Mouse (Mus musculus) macrophage (primary cell): Measurements from ENCODE around the gene Drc3. TPM values are rescaled to one million over a fixed set of nuclear protein-coding genes. Genes with fewer than 3 reads are reported as not detected.

Experiments
- H3K27ac ChIP-seq: fragments of 350-480 bp; formaldehyde crosslinking; 2 replicates; pipeline ENCODE4 v1.9.0; 2021
- H3K36me3 ChIP-seq: fragments of 350-480 bp; formaldehyde crosslinking; 2 replicates; pipeline ENCODE4 v1.9.0; 2021; ENCODE audit errors: inconsistent target
- H3K4me3 ChIP-seq: fragments of 350-480 bp; formaldehyde crosslinking; 2 replicates; pipeline ENCODE4 v1.9.0; 2021; ENCODE audit errors: inconsistent target
- H3K79me2 ChIP-seq: fragments of 350-480 bp; formaldehyde crosslinking; 2 replicates; pipeline ENCODE4 v1.9.0; 2021; ENCODE audit errors: inconsistent target
- WGBS: methylation state at CpG from one replicate; pipeline ENCODE4 v1.1.7; 2026; ENCODE audit warnings: inconsistent platforms; ENCODE audit not compliant: missing documents; 5-methylcytosine and 5-hydroxymethylcytosine counted together
- polyA plus RNA-seq: library from polyadenylated mRNA; stranded (reverse); fragments of 250-400 nt; gene quantifications from 3 replicates; pipeline ENCODE4 v1.2.4, GENCODE M21; 2018; ENCODE audit warnings: inconsistent platforms

Drc3 gene
- polyA plus RNA-seq, 1 experiment from 2014 or later: not detected

- WGBS: 93% methylated on average over 10 of the region's 10 CpGs
- no peaks in the 10 kb centered on the region for H3K79me2 ChIP-seq
- no peak overlapping the region for H3K4me3 ChIP-seq
- H3K27ac ChIP-seq: no peak overlapping the region
- no peaks in the 10 kb centered on the region for H3K36me3 ChIP-seq
These were observed 33.7 kb upstream of the Drc3 start for GRCm38 (mm10) chr11:60319257-60320066.

GRCm38 (mm10) chr11:60320426-60321037, 32.6 kb upstream of the Drc3 start:
- no peak overlapping the region for H3K27ac ChIP-seq
- H3K36me3 ChIP-seq: no peaks in the 10 kb centered on the region
- no peaks in the 10 kb centered on the region for H3K79me2 ChIP-seq
- no peak overlapping the region for H3K4me3 ChIP-seq
- WGBS: 53% methylated on average over 8 of the region's 8 CpGs

GRCm38 (mm10) chr11:60321438-60321837, 31.7 kb upstream of the Drc3 start:
- WGBS: 85% methylated on average over 2 of the region's 2 CpGs
- Histone ChIP-seq H3K4me3 (no peak overlapping the region), H3K36me3 (no peaks in the 10 kb centered on the region), H3K27ac (no peak overlapping the region), H3K79me2 (no peaks in the 10 kb centered on the region)

- Histone ChIP-seq H3K27ac (no peak overlapping the region), H3K4me3 (no peak overlapping the region), H3K36me3 (no peaks in the 10 kb centered on the region), H3K79me2 (no peaks in the 10 kb centered on the region)
These were observed 29.4 kb upstream of the Drc3 start for GRCm38 (mm10) chr11:60323731-60324130.

GRCm38 (mm10) chr11:60330551-60330950, 22.6 kb upstream of the Drc3 start:
- Histone ChIP-seq H3K79me2 (no peaks in the 10 kb centered on the region), H3K4me3 (no peak overlapping the region), H3K36me3 (no peaks in the 10 kb centered on the region), H3K27ac (no peak overlapping the region)
- WGBS: 96% methylated on average over 4 of the region's 4 CpGs

GRCm38 (mm10) chr11:60333461-60333860, 19.7 kb upstream of the Drc3 start:
- 87% methylated on average over 5 of the region's 5 CpGs for WGBS
- Histone ChIP-seq H3K79me2 (no peaks in the 10 kb centered on the region), H3K27ac (no peak overlapping the region), H3K4me3 (no peak overlapping the region), H3K36me3 (no peaks in the 10 kb centered on the region)

GRCm38 (mm10) chr11:60334124-60334523, 19.0 kb upstream of the Drc3 start:
- Histone ChIP-seq H3K36me3 (no peaks in the 10 kb centered on the region), H3K79me2 (no peaks in the 10 kb centered on the region), H3K27ac (no peak overlapping the region), H3K4me3 (no peak overlapping the region)
- WGBS: 94% methylated on average over 3 of the region's 3 CpGs

GRCm38 (mm10) chr11:60335771-60336170, 17.4 kb upstream of the Drc3 start:
- Histone ChIP-seq H3K4me3 (no peak overlapping the region), H3K27ac (no peak overlapping the region), H3K79me2 (no peaks in the 10 kb centered on the region), H3K36me3 (no peaks in the 10 kb centered on the region)
- WGBS: 83% methylated on average over 2 of the region's 2 CpGs

GRCm38 (mm10) chr11:60338291-60338690, 14.8 kb upstream of the Drc3 start:
- WGBS: 85% methylated on average over 4 of the region's 4 CpGs
- Histone ChIP-seq H3K79me2 (no peaks in the 10 kb centered on the region), H3K36me3 (no peaks in the 10 kb centered on the region), H3K4me3 (no peak overlapping the region), H3K27ac (no peak overlapping the region)

GRCm38 (mm10) chr11:60339361-60339760, 13.8 kb upstream of the Drc3 start:
- WGBS: 97% methylated on average over 12 of the region's 12 CpGs
- Histone ChIP-seq H3K27ac (no peak overlapping the region), H3K79me2 (no peaks in the 10 kb centered on the region; the same call in 1 of the 2 replicates), H3K36me3 (no peaks in the 10 kb centered on the region), H3K4me3 (no peak overlapping the region)

- 92% methylated on average over 4 of the region's 4 CpGs for WGBS
- peaks cover 34% of the 10 kb centered on the region; the same call in 1 of the 2 replicates for H3K79me2 ChIP-seq
- no peaks in the 10 kb centered on the region for H3K36me3 ChIP-seq
- no peak overlapping the region for H3K27ac ChIP-seq
- no peak overlapping the region for H3K4me3 ChIP-seq
These were observed 7.3 kb upstream of the Drc3 start for GRCm38 (mm10) chr11:60345868-60346267.

- peaks cover 40% of the 10 kb centered on the region; the same call in 1 of the 2 replicates for H3K79me2 ChIP-seq
- no peaks in the 10 kb centered on the region for H3K36me3 ChIP-seq
- 68% methylated on average over 4 of the region's 4 CpGs for WGBS
- H3K4me3 ChIP-seq: no peak overlapping the region
- H3K27ac ChIP-seq: no peak overlapping the region
These were observed 6.6 kb upstream of the Drc3 start for GRCm38 (mm10) chr11:60346537-60346936.

- no peak overlapping the region for H3K27ac ChIP-seq
- no peaks in the 10 kb centered on the region for H3K36me3 ChIP-seq
- WGBS: 71% methylated on average over 2 of the region's 2 CpGs
- H3K79me2 ChIP-seq: peaks cover 43% of the 10 kb centered on the region
- 0 out of 2 replicates have a peak overlapping the region, but pooled peaks have one; percentile 82 for H3K4me3 ChIP-seq
These were observed 1.7 kb upstream of the Drc3 start for GRCm38 (mm10) chr11:60351388-60351787.

- Histone ChIP-seq H3K4me3 (peak overlapping the region; percentile 82), H3K79me2 (peaks cover 43% of the 10 kb centered on the region), H3K27ac (peak overlapping the region; percentile 32), H3K36me3 (no peaks in the 10 kb centered on the region)
- WGBS: 40% methylated on average over 11 of the region's 11 CpGs
These were observed 1.2 kb upstream of the Drc3 start for GRCm38 (mm10) chr11:60351925-60352371.

GRCm38 (mm10) chr11:60355952-60356351, 2.8 kb downstream of the Drc3 start:
- Histone ChIP-seq H3K79me2 (peaks cover 14% of the 10 kb centered on the region), H3K36me3 (no peaks in the 10 kb centered on the region), H3K27ac (0 out of 2 replicates have a peak overlapping the region, but pooled peaks have one; percentile 25), H3K4me3 (no peak overlapping the region)
- WGBS: 91% methylated on average over 2 of the region's 2 CpGs
